Mouse (Mus musculus) frontal cortex, adult (tissue): Measurements from ENCODE around the gene Iqgap1.

Source experiments
- ATAC-seq: cut with Nextera tagmentation; 2 replicates; pipeline ENCODE4 v1.9.2; 2017; ENCODE audit warnings: mild to moderate bottlenecking, moderate library complexity, mixed read lengths; ENCODE audit not compliant: low TSS enrichment

Gene Iqgap1

GRCm38 (mm10) chr7:80825843-80826403 is at the start of gene Iqgap1:
Iqgap1 (minus strand) TSS chr7:80825974.
- no peak for ATAC-seq

GRCm38 (mm10) chr7:80873631-80874030 is 47.9 kb upstream of the Iqgap1 start:
- no peak for ATAC-seq

DNA sequence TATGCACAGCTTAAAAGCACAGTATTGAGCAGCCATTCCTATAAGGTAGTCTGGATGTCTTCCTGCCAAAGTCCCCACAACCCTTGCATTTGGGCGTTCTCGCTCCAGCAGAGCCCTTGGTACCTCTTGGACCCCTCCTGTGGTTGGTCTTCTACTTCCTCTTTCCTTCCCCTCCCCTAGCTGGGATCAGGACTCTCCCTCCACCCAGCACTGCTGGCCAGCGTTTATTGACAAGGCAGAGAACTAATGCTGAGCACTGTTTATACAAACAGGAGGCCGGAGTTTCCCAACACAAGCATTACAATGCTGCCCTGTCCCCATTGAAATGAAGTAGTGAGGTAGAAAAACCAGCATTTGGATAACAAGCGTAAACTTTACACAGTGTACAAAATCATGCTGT is 47.3 kb upstream of the Iqgap1 start:
- ATAC-seq = no peak

DNA sequence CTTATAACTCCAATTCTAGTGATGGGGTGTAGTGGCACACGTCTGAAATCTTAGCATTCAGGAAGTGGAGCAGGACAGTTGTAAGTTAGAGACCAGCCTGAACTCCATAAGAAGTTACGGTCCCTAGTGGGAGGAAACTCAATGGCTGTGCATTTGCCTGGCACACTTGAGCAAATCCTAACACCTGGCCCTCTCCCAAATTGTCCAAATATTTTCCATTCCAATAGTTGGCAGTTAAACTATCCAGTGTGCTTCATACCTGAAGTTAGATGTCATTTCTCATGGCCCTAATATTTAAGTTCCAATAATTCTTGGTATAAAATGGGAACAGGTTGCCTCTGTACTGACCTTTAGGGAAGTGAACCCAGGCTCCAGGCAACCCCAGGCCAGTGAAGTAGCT is 42.9 kb upstream of the Iqgap1 start:
- no peak for ATAC-seq

DNA sequence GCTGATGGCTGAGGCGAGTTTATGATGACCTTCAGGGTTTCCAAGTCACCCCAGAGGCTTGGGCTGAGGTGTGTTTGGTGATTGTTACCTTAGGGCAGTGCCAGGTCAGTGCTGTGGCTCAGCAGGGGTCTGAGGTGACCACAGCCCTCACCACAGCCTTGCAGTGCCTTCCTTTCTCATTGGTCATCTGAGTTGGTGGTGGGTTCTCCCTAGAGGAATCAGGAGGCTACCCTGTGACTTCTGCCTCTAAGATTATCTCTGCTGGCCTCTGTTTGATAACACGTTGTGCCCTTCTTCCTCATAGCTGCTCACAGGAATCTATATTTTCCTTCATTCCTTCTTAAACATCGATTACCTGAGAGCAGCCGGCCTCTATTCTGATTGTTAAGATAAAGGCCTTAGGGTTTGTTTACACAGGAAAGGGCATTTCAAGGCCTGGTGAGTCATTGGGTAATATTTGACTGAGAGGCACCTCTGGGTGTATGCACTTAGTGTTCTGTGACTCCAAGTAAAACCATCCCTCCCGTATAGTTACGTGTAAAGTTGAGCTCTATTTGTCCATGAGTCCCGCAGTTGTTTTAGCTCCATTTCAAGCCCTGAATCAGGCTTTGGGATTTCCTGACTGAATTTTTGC is 40.9 kb upstream of the Iqgap1 start:
- no peak for ATAC-seq

GRCm38 (mm10) chr7:80865521-80865920 is 39.7 kb upstream of the Iqgap1 start:
- no peak for ATAC-seq

GRCm38 (mm10) chr7:80864831-80865230 is 39.1 kb upstream of the Iqgap1 start:
- ATAC-seq = peak; percentile 31; the same call in 1 of the 2 replicates

- no peak for ATAC-seq
Measured at GRCm38 (mm10) chr7:80864151-80864550, 38.4 kb upstream of the Iqgap1 start.

DNA sequence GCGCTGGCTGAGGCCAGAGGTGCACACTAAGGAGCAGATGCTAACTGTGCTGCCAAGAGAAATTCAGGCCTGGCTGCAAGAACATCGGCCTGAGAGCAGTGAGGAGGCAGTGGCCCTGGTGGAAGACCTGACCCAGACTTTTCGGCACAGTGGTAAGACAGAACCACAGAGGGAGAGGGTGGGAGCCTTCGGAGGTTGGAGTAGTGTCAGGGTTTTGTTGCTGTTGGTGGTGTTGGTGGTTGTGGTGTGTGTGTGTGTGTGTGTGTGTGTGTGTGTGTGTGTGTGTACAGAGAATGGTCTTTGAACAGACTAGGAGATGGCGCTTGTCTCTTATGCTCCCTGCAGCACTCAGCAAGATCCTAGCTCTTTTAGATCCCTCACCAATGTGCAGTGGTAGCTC is 37.7 kb upstream of the Iqgap1 start:
- ATAC-seq = no peak

DNA sequence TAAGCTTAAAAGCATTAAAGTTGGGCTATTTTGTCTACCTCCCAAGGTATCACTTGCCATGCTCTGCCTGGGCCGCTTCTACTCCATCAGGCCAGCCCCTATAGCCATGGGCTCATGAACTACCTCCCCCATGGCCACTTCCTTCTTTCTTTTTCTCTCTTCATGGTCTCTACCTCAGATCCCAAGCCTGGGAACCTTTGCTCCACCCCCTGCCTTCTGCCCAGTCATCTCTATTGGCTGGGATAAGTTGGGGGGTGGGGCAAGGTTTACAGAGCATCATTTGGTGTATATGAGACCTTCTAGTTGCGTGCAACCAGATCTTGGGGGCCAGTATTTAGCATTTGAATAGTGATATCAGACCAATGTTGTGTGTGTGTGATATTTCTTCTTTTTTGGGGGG is 36.7 kb upstream of the Iqgap1 start:
- ATAC-seq = no peak

DNA sequence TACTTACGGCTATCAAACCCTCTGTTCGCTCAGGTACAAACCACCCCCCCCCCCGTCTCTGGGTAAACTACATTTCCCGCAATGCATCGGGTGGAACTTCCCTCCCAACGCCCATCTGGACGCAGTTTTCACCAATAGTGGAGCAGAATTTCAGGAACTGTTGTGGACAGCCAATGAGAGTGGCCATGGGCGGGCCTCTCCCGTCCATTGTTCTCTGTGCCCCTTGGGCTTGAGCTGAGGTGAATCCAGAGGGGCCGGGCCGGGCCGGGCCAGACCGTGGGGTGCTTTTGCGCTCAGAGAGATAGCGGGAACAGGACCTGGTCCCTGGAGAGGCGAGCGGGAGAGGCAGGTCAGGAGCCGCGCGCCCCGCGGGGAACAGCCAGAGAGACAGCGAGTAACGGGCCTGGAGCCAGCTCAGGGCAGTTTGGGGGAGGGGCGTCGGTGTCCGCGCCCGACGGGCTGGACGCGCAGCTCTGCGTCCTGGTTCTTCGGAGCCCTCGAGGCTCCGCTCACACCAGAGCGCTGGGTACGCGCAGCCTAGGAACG is 35.0 kb upstream of the Iqgap1 start, which contains the start of gene Zscan2:
TSS of gene Zscan2 (plus strand) at position 192 of the 546 bp plus-strand sequence.
- ATAC-seq = peak; percentile 95

DNA sequence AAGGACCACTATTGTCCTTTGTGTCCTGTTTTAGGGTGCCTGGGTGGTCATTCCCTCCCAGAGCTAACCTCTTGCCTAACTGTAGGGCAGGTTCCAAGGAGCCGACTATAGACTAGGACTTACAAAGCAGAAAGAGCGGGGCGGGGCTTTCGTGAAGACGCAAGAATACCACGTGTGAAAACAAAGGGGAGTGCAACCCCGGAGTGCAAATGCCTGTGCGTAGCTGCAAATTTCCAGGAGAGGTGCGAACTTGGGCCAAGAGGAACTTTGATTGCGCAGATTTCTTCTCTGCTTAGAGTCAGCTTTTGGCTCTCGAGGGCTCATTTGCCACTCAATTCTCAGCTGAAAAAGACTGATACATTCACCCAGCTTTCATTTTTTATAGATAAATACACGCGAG is 34.5 kb upstream of the Iqgap1 start:
- 0 out of 2 replicates have a peak, but pooled peaks have one; percentile 14 for ATAC-seq

GRCm38 (mm10) chr7:80857181-80857580 is 31.4 kb upstream of the Iqgap1 start:
- ATAC-seq = peak; percentile 56; the same call in 1 of the 2 replicates

DNA sequence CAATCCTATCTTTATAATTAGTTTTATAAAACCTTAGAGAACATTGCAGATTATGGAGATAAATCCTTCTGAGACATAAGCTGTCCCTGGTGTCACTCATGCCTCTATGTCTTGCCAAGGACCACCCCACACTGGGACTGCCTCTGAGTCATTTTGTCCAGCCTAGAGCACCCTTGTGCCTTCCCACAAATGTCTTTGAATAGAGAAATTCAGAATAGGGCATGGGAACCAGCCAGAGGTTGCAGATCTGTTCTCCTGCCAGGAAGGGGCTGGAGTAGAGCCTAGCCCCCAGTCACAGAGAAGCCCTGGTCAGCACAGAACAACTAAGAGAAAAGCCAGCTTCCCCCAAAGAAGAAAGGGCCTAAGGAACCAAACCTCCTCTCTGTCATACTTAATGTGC is 29.5 kb upstream of the Iqgap1 start:
- ATAC-seq = no peak

- no peak for ATAC-seq
Measured at GRCm38 (mm10) chr7:80853218-80853617, 27.4 kb upstream of the Iqgap1 start.

DNA sequence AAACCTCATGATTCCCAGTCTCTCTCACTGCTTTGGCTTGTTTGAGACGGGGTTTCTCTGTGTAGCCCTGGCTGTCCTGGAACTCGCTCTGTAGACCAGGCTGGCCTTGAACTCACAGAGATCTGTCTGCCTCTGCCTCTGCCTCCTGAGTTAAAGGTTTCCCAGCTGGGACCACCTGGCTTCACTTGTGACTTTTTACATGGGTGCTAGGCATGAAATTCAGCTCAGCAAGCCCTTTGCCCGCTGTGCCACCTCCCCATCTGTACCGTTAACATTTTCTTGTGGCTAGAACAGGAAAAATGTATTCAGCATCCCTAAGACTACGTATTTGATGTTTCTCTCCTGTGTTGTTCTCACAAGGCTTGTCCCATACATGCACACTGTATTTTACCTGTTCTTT is 24.7 kb upstream of the Iqgap1 start:
- no peak for ATAC-seq

GRCm38 (mm10) chr7:80849710-80850109 is 23.9 kb upstream of the Iqgap1 start:
- ATAC-seq = peak; percentile 78

DNA sequence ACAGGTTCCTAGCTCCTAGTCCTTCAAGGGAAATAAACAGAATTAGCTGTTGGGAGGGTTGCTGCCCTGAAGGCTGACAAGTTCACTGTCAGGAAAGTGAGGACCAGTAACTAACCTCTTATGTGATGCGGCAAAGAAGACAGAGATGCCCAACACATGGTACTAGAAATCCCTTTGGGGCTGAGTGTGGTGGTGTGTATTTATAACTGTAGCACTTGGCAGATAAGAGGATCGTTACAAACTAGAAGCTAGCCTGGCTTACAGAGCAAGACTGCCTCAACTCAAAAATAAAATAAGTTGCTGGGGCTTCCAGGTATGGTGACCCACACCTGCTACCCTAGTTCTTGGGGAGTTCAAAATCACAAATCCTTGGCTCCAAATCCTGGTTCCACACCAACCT is 23.5 kb upstream of the Iqgap1 start:
- ATAC-seq = no peak

DNA sequence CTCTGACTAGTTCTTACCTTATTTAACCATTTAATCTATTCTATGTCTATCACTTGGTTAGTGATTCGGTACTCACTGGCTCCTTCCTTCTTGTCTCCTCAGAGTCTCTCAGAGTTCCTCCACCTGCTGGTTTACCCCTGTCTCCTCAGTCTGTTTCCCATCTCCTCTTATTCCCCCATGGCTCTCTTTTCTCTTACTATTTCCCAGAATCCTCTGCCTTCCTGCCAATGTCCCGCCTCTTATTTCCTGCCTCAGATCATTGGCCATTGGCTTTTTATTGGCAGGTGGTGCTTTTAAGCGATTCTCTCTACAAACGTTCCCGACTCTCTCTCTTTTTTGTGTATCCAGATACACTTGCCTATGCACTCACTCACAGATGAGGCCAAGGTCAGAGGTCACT is 20.9 kb upstream of the Iqgap1 start:
- ATAC-seq = no peak

- ATAC-seq = no peak
Measured at GRCm38 (mm10) chr7:80846280-80846678, 20.5 kb upstream of the Iqgap1 start.

DNA sequence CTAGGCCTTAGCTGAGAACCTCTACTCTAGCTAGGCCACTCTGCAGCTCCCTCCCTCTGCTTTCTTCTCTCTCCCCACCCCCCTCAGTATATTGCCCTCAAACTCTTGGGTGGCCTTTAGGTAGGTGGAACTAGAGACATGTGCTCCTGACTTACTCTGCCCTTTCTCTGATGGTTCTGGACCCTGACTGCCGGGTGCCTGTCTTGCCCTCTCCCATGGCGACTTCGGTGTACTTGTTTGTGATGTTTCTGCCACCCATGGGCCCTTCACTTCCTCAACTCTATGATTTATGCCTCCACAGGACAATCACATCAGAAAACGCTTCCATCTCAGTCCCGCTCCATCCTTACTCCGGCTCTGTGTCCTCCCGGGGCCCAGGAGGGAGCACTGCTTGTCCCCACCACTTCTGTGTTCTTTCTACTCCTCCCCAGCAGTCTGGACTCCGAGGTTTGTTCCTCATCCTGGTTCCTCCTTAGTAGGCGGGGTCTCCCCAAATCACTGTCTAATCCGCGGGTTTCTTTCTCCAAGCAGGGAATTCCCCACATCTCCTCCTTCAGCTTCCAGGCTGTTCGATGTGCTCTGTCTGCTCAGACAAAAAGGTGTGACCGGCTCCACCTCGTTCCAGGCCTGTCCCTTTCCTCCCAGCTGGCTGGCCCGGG is 20.0 kb upstream of the Iqgap1 start:
- ATAC-seq = no peak

DNA sequence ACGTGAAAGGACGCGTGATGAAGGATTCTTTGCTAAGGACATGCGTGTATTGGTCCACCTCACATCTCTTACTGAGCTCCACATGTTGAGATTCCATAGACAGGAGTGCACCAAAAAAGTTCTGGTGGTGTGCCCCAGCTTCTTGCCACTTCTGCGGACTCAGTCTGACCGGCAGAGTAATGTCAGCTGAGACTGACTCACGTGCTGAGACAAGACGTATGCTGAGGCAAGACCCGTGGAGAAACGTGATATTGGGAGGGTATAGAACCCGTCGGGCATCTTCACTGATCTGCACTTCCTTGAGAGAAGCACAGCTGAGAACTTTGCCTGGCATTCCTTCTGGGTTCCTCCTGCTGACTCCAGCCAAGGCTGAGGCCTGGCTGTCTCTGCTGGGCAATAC is 18.9 kb upstream of the Iqgap1 start:
- no peak for ATAC-seq
